Comparison of ENCODE assay signal across 9 mouse cellular contexts in genomic region chrX:12886160-12887048, GRCm38 (mm10).
DNase-seq lines count a peak whose midpoint lies in the region; ATAC-seq lines count a peak whose summit lies in the region.
"Had no signal": no experiment of that assay in that cellular context is flagged by ENCODE, and none has a peak within 500 bp of the region (broad histone marks: within the 10 kb centered on the region; RNA-seq: fewer than 3 reads in every experiment).

No protein-coding gene starts in this region.

- no peaks in the 10 kb centered on the region for H3K36me3 ChIP-seq in heart, embryonic 11.5 days (ENCODE audit: control insufficient read depth, insufficient read depth, low read length)
- no peaks in the 10 kb centered on the region for H3K36me3 ChIP-seq in intestine, embryonic 16.5 days (ENCODE audit: control insufficient read depth, insufficient read depth, low read length)
- H3K36me3 ChIP-seq in midbrain, embryonic 15.5 days (replicated peaks) = no peaks in the 10 kb centered on the region

- no peaks in the 10 kb centered on the region for H3K4me1 ChIP-seq in heart, embryonic 11.5 days (ENCODE audit: control insufficient read depth, insufficient read depth, low read length)
- no peaks in the 10 kb centered on the region for H3K4me1 ChIP-seq in intestine, embryonic 16.5 days (ENCODE audit: control insufficient read depth, insufficient read depth, low read length)
- H3K4me1 ChIP-seq in midbrain, embryonic 15.5 days = no peaks in the 10 kb centered on the region; the same call in 1 of the 2 replicates

- peak overlapping the region; percentile 55 for H3K4me2 ChIP-seq in heart, embryonic 11.5 days
- H3K4me2 ChIP-seq in intestine, embryonic 16.5 days (ENCODE audit: low read depth, low read length) = peak overlapping the region; percentile 38
- H3K4me2 ChIP-seq in midbrain, embryonic 15.5 days = no peak overlapping the region

- H3K9ac ChIP-seq in heart, embryonic 11.5 days (ENCODE audit: low read depth, low read length) = no peak overlapping the region
- no peak overlapping the region for H3K9ac ChIP-seq in intestine, embryonic 16.5 days (ENCODE audit: low read depth, low read length)
- no peak overlapping the region for H3K9ac ChIP-seq in midbrain, embryonic 15.5 days

- no peaks in the 10 kb centered on the region for H3K9me3 ChIP-seq in heart, embryonic 11.5 days (replicated peaks; ENCODE audit: control insufficient read depth, low read length)
- no peaks in the 10 kb centered on the region for H3K9me3 ChIP-seq in intestine, embryonic 16.5 days (ENCODE audit: control insufficient read depth, low read length)
- H3K9me3 ChIP-seq in midbrain, embryonic 15.5 days = no peaks in the 10 kb centered on the region

- no peaks in the 10 kb centered on the region for H3K27me3 ChIP-seq in heart, embryonic 11.5 days (ENCODE audit: control insufficient read depth, insufficient read depth, low read length)
- H3K27me3 ChIP-seq in intestine, embryonic 16.5 days (replicated peaks; ENCODE audit: control insufficient read depth, insufficient read depth, low read length) = no peaks in the 10 kb centered on the region
- H3K27me3 ChIP-seq in midbrain, embryonic 15.5 days (replicated peaks) = no peaks in the 10 kb centered on the region

- no peak for ATAC-seq in heart, embryonic 11.5 days (replicated peaks; ENCODE audit: insufficient number of reproducible peaks, low FRiP score, low TSS enrichment)
- 0 out of 2 replicates have a peak, but pooled peaks have one; percentile 11 for ATAC-seq in intestine, embryonic 16.5 days
- ATAC-seq in midbrain, embryonic 15.5 days (replicated peaks) = no peak

- WGBS in heart, embryonic 11.5 days (ENCODE audit: insufficient replicate concordance) = 27% methylated on average over 18 of the region's 18 CpGs
- WGBS in intestine, embryonic 16.5 days = 28% methylated on average over 18 of the region's 18 CpGs
- WGBS in midbrain, embryonic 15.5 days = 24% methylated on average over 18 of the region's 18 CpGs

- H3K27ac ChIP-seq in heart, embryonic 11.5 days (ENCODE audit: low read depth, low read length) = no peak overlapping the region
- no peak overlapping the region for H3K27ac ChIP-seq in intestine, embryonic 16.5 days (ENCODE audit: low read length)
- H3K27ac ChIP-seq in midbrain, embryonic 15.5 days = 0 out of 2 replicates have a peak overlapping the region, but pooled peaks have one; percentile 38

- no peak for DNase-seq in heart, adult 18-20 months
- DNase-seq in embryo, embryonic 10 days (ENCODE audit: low spot score) = peak; percentile 30
- DNase-seq in Muller cell, postnatal 12 days (ENCODE audit: inconsistent ontology term) = no peak
- no peak for DNase-seq in T-cell, adult 2 months (ENCODE audit: low spot score)
- DNase-seq in cerebellum, adult 9-11 months = no peak
- DNase-seq: cerebellum, adult 2 months had no signal

- H3K4me3 ChIP-seq in heart, embryonic 11.5 days (ENCODE audit: low read depth, low read length) = peak overlapping the region; percentile 22
- peak overlapping the region; percentile 23 for H3K4me3 ChIP-seq in intestine, embryonic 16.5 days (ENCODE audit: low read length)
- no peak overlapping the region for H3K4me3 ChIP-seq in midbrain, embryonic 15.5 days
